Comparison of ENCODE assay signal across 8 mouse cellular contexts in genomic region chr13:36497346-36497745, GRCm38 (mm10).
DNase-seq lines count a peak whose midpoint lies in the region.

No protein-coding gene starts in this region.

- intact Hi-C loops in heart, postnatal 25 days (cut with DNase I) = no loop called here
- intact Hi-C loops in left cerebral cortex, postnatal 25 days (cut with DNase I) = no loop called here

- peak; percentile 49 for DNase-seq in ovary, adult 18-20 months (ENCODE audit: low spot score)
- DNase-seq in ovary, postnatal 10 days (ENCODE audit: low spot score) = no peak
- DNase-seq in cerebellum, adult 8-10 months = peak; percentile 20
- peak; percentile 52 for DNase-seq in heart, postnatal 25 days (ENCODE audit: low spot score)
- peak; percentile 83 for DNase-seq in lung, postnatal 36 days
- no peak for DNase-seq in left cerebral cortex, postnatal 25 days (ENCODE audit: low spot score in 2 of 2)
- DNase-seq in spleen, postnatal 4 days (ENCODE audit: low spot score in 2 of 2) = no peak
- no peak for DNase-seq in embryo, embryonic 11 days

Comparison
In these comparisons a context has a peak if more than half of its experiments do, and no peak if none do; other contexts are left out.
1. DNase-seq: peak in ovary, adult 18-20 months (single experiment), cerebellum, adult 8-10 months (single experiment), heart, postnatal 25 days (single experiment) and lung, postnatal 36 days (single experiment); none in ovary, postnatal 10 days (single experiment), left cerebral cortex, postnatal 25 days (0 of 2), spleen, postnatal 4 days (0 of 2) and embryo, embryonic 11 days (single experiment).